Mouse (Mus musculus) ES-E14 (cell line): ENCODE measurements at regions not wholly inside any gene's neighbourhood (a gene's known extent, or its start where the extent isn't known, plus 50 kb on each side); places are given as distances from the start of the nearest gene placed in this dataset.

Experiments
- DNase-seq: peaks from one replicate; pipeline ENCODE4 v3.0.0-alpha.2; 2013; ENCODE audit warnings: low read depth, low spot score
- H3K27ac ChIP-seq: 2 replicates; pipeline ENCODE4 v1.5.1; 2012; ENCODE audit warnings: low read depth, mild to moderate bottlenecking, low read length, moderate library complexity, mixed read lengths; ENCODE audit not compliant: poor library complexity, insufficient read depth, severe bottlenecking
- H3K36me3 ChIP-seq: 2 replicates; pipeline ENCODE4 v1.6.1; 2012; ENCODE audit warnings: mild to moderate bottlenecking, low read length, moderate library complexity, mixed read lengths; ENCODE audit not compliant: control insufficient read depth, poor library complexity, insufficient read depth, severe bottlenecking
- H3K4me1 ChIP-seq, 2 experiments: fragments of 150-350 bp in 1 of 2; sonication (generic) in 1 of 2; 2 replicates each; pipeline ENCODE4 v1.6.1; 2012; ENCODE audit warnings: low read length in 2 of 2, mild to moderate bottlenecking in 1 of 2, mixed read lengths in 1 of 2; ENCODE audit not compliant: control insufficient read depth in 2 of 2, insufficient read depth in 2 of 2, poor library complexity in 1 of 2
- H3K4me3 ChIP-seq, 2 experiments: fragments of 150-350 bp in 1 of 2; sonication (generic) in 1 of 2; 2 replicates each; pipeline ENCODE4 v1.5.1; 2012; ENCODE audit warnings: low read length in 2 of 2, low read depth in 1 of 2, mild to moderate bottlenecking in 1 of 2, mixed read lengths in 1 of 2; ENCODE audit not compliant: insufficient read depth in 1 of 2, poor library complexity in 1 of 2, severe bottlenecking in 1 of 2
- H3K9ac ChIP-seq: 2 replicates; pipeline ENCODE4 v1.6.1; 2012; ENCODE audit warnings: low read depth, mild to moderate bottlenecking, low read length, mixed read lengths; ENCODE audit not compliant: poor library complexity, insufficient read depth, severe bottlenecking
- H3K9me3 ChIP-seq: fragments of 150-350 bp; sonication (generic); 2 replicates; pipeline ENCODE4 v1.6.1; 2012; ENCODE audit warnings: low read depth, mild to moderate bottlenecking, low read length; ENCODE audit not compliant: control insufficient read depth, insufficient read depth
- CHD2 ChIP-seq: IDR thresholded peaks from 2 replicates; pipeline ENCODE4 v1.6.1; 2014; ENCODE audit warnings: mild to moderate bottlenecking, low read depth, low read length, inconsistent platforms
- HCFC1 ChIP-seq: IDR thresholded peaks from 2 replicates; pipeline ENCODE4 v1.6.1; 2012; ENCODE audit warnings: low read length, inconsistent platforms, borderline replicate concordance; ENCODE audit not compliant: insufficient read depth
- MAFK ChIP-seq: IDR thresholded peaks from 2 replicates; pipeline ENCODE4 v1.6.1; 2014; ENCODE audit warnings: mild to moderate bottlenecking, low read depth, low read length, inconsistent platforms; ENCODE audit not compliant: insufficient read depth
- ZC3H11A ChIP-seq: IDR thresholded peaks from 2 replicates; pipeline ENCODE4 v1.6.1; 2012; ENCODE audit warnings: low read depth, mild to moderate bottlenecking, inconsistent platforms, low read length, borderline replicate concordance
- ZNF384 ChIP-seq: IDR thresholded peaks from 2 replicates; pipeline ENCODE4 v1.6.1; 2012; ENCODE audit warnings: low read depth, low read length, inconsistent platforms
- in situ Hi-C, 2 experiments: fragments of 600-800 bp; cut with MboI; formaldehyde crosslinking; loops; one replicate each; pipeline ENCODE4 v1.15.1; 2025; ENCODE audit warnings: low sequenced_read_pairs in 2 of 2, inconsistent platforms in 1 of 2; ENCODE audit not compliant: unreplicated experiment in 2 of 2

DNA sequence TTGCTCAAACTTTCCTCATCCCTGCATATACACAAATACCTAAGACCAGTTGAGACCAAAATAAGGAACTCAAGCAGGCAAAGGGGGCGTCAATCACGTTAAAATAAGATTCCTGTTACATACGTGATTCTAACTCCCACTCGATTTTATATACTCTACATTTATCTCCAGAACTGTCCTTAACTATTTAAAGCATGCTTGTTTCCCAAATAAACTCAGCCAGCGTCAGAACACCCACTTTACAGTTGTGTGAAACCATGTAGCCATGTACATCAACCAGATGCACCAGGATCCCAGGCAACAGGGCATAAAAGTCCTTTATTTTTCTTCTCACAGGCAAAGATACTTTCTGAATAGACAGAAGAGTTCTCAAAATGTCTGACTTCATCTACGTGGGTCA is 61.5 kb downstream of the Ccna1 start:
- in situ Hi-C loops: no loop called here
- Histone ChIP-seq H3K9me3 (no peaks in the 10 kb centered on the region), H3K27ac (no peak overlapping the region), H3K36me3 (no peaks in the 10 kb centered on the region), H3K9ac (no peak overlapping the region), H3K4me1 (peaks cover 11 to 16% of the 10 kb centered on the region in 2 experiments), H3K4me3 (no peak overlapping the region)
- DNase-seq: no peak
- TF ChIP-seq HCFC1 (no peak), ZNF384 (no peak), MAFK (no peak), ZC3H11A (no peak), CHD2 (no peak)

DNA sequence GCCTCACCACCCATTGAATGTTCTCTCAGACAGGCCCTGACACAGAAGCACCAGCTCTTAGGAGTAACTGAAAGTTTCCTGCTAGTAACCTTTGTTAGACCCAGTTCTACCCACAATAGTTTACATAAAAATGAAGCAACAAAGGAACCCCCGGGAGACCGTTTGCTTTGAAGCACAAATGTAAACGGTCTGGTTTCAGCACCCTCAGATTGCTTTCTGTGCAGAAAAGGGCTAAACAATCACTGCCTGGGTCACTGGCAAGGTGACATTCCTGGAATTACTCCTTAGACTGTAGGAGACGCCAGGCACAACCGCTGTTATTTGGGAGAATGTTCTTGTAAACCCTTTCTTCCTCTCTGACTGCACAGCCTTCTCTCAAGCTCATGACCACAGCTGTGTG is 65.2 kb downstream of the Ccna1 start:
- in situ Hi-C loops: no loop called here
- H3K9ac ChIP-seq: no peak overlapping the region
- peaks cover 14 to 17% of the 10 kb centered on the region in 2 experiments for H3K4me1 ChIP-seq
- H3K36me3 ChIP-seq: no peaks in the 10 kb centered on the region
- no peaks in the 10 kb centered on the region for H3K9me3 ChIP-seq
- peak overlapping the region in 1 of 2 experiments; percentile 20; a peak in 2 of 4 replicates for H3K4me3 ChIP-seq
- peak; percentile 88 for DNase-seq
- TF ChIP-seq ZC3H11A (no peak), CHD2 (peak; percentile 61; the same call in 1 of the 2 replicates), MAFK (0 out of 2 replicates have a peak, but pooled peaks have one; percentile 38), HCFC1 (no peak), ZNF384 (no peak)
- peak overlapping the region; percentile 74; the same call in 1 of the 2 replicates for H3K27ac ChIP-seq

DNA sequence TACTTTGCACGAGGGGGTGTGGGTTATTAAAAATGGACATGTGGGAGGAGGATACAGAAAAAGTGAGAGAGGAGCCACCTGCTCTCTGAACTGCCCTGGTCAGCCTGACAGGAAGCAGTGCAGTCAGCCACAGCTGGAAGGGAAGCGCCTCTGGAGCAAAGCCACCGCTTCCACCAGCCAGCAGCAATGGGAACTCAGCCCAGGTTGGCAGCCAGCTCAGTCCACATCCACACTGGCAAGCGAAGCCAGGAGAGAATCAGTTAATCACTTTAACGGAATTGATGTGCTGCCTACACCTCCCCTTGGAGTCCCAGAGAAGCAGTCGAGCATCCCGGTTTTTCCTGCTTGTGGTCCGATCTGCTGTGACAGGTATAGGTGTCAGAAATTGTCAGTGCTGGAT is 65.9 kb downstream of the Ccna1 start:
- Histone ChIP-seq H3K9me3 (no peaks in the 10 kb centered on the region), H3K4me1 (peaks cover 14 to 17% of the 10 kb centered on the region in 2 experiments), H3K36me3 (no peaks in the 10 kb centered on the region), H3K9ac (no peak overlapping the region), H3K4me3 (peak overlapping the region in 1 of 2 experiments; percentile 20; a peak in 2 of 4 replicates), H3K27ac (no peak overlapping the region; the same call in 1 of the 2 replicates)
- in situ Hi-C loops: no loop called here
- no peak for DNase-seq
- TF ChIP-seq MAFK (no peak), HCFC1 (no peak), ZC3H11A (no peak), CHD2 (no peak), ZNF384 (no peak)

DNA sequence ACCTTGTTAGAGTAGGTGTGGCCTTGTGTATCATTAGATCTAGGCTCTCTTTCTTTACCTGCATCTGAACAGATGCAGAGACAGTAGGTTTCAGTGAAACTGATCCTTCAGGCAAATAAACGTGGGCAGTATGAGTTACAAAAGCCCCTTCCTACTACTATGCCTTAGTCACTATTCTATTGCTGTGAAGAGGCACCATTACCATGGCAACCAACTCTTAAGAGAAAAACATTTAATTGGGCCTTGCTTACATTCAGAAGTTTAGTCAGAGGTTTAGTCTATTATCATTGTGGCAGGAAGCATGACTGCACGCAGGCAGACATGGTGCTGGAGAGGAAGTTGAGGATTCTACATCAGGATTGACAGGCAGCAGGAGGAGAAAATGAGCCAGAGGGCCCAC is 65.8 kb upstream of the Sertm1 start:
- TF ChIP-seq ZC3H11A (no peak), MAFK (no peak), CHD2 (no peak), ZNF384 (no peak), HCFC1 (no peak)

DNA sequence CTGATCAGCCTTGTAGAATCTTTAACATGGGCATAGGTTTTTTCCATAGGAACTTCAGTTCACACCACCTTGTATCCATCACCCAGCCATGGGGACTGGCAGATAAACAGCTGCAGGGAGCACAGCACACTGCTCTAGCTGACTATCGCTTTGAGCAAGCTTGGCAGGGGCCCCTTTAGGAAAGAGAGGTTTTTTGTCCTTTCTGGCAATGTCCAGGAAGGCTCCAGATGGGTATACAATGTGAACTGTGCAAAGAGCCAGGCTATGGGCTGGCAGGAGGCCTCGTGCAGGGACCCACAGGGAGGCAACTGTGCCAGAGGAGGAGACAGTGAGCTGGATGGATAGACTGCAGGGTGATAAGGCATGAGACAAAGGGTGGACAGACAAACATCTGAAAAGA is 64.6 kb upstream of the Sertm1 start:
- in situ Hi-C loops: no loop called here
- H3K36me3 ChIP-seq: no peaks in the 10 kb centered on the region
- no peak for DNase-seq
- no peak overlapping the region for H3K9ac ChIP-seq
- TF ChIP-seq MAFK: no peak
- no peak for TF ChIP-seq ZC3H11A
- no peak for TF ChIP-seq ZNF384
- no peak for TF ChIP-seq CHD2
- TF ChIP-seq HCFC1: no peak
- H3K4me3 ChIP-seq: no peak overlapping the region
- no peaks in the 10 kb centered on the region; a peak in 1 of 4 replicates for H3K4me1 ChIP-seq
- H3K27ac ChIP-seq: no peak overlapping the region
- no peaks in the 10 kb centered on the region for H3K9me3 ChIP-seq

More for the DNA sequence above, 65.8 kb upstream of the Sertm1 start:
- Histone ChIP-seq H3K9me3 (no peaks in the 10 kb centered on the region), H3K36me3 (no peaks in the 10 kb centered on the region), H3K4me1 (peaks cover 0 to 2% of the 10 kb centered on the region in 2 experiments; a peak in 1 of 4 replicates), H3K9ac (no peak overlapping the region), H3K27ac (no peak overlapping the region), H3K4me3 (no peak overlapping the region)
- in situ Hi-C loops: no loop called here
- no peak for DNase-seq
